Mouse (Mus musculus) limb, embryonic 15.5 days (tissue): ENCODE measurements around the gene Selenbp2. TPM values are rescaled to one million over a fixed set of nuclear protein-coding genes. Genes with fewer than 3 reads are reported as not detected.
"Not testable (repeated sequence)": the region's sequence is repeated elsewhere in the genome, so short reads cannot be mapped to it uniquely, and the experiment has no call there.

Experiments used
- ATAC-seq: fragments of 200-750 bp; cut with Nextera tagmentation; 2 replicates; pipeline ENCODE4 v1.8.0; 2017; ENCODE audit warnings: low read depth, moderate TSS enrichment; ENCODE audit not compliant: insufficient number of reproducible peaks, low FRiP score, low TSS enrichment
- H3K27ac ChIP-seq: fragments of 300-500 bp; sonication (generic); 2 replicates; pipeline ENCODE4 v1.5.1; 2015; ENCODE audit warnings: moderate library complexity, mild to moderate bottlenecking, inconsistent platforms
- H3K27me3 ChIP-seq: fragments of 300-500 bp; sonication (generic); 2 replicates; pipeline ENCODE4 v1.6.1; 2015; ENCODE audit warnings: inconsistent platforms
- H3K36me3 ChIP-seq: fragments of 300-500 bp; sonication (generic); 2 replicates; pipeline ENCODE4 v1.6.1; 2015; ENCODE audit warnings: inconsistent platforms
- H3K4me1 ChIP-seq: fragments of 300-500 bp; sonication (generic); 2 replicates; pipeline ENCODE4 v1.6.1; 2015; ENCODE audit warnings: inconsistent platforms
- H3K4me2 ChIP-seq: fragments of 300-500 bp; sonication (generic); 2 replicates; pipeline ENCODE4 v1.6.1; 2015; ENCODE audit warnings: mild to moderate bottlenecking, inconsistent platforms
- H3K4me3 ChIP-seq: fragments of 300-500 bp; sonication (generic); 2 replicates; pipeline ENCODE4 v1.5.1; 2015; ENCODE audit warnings: mild to moderate bottlenecking, inconsistent platforms
- H3K9ac ChIP-seq: fragments of 300-500 bp; sonication (generic); 2 replicates; pipeline ENCODE4 v1.6.1; 2015; ENCODE audit warnings: inconsistent platforms
- H3K9me3 ChIP-seq: fragments of 300-500 bp; sonication (generic); 2 replicates; pipeline ENCODE4 v1.6.1; 2016; ENCODE audit warnings: inconsistent platforms
- WGBS: fragments of 180-500 bp; shearing (Covaris S2); methylation state at CpG from one replicate; pipeline ENCODE4 v1.1.7; 2015; 5-methylcytosine and 5-hydroxymethylcytosine counted together
- polyA plus RNA-seq: library from polyadenylated mRNA; unstranded; fragments of >200 nt; fragmentation: Nextera tagmentation; extraction: Ambion mirVana; gene quantifications from 2 replicates; pipeline ENCODE4 v1.2.1, GENCODE M21; 2015

The Selenbp2 gene
- polyA plus RNA-seq, 1 experiment from 2014 or later, result 0.77 TPM

DNA sequence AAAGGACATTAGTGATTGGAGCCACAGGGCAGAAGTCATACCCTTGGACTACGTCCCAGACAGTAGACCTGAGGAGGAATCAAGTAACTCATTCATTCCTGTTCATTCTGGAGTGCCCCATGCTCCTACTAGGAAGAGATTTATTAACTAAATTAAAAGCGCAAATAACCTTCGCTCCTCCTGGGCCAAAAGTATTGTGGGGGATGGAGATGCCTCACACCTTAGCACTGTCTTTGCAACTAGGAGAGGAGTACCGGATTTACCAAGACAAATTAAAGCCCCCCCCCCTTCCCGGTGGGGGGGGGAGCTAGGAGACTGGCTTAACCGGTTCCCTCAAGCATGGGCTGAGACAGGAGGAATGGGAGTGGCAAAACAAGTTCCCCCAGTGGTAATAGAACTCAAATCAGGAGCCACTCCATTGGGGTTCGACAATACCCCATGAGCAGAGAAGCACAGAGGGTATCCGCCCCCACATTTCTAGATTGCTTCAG, 14.0 kb upstream of the Selenbp2 start:
- H3K4me2 ChIP-seq, result no peak overlapping the region
- no peak overlapping the region for H3K27ac ChIP-seq
- no peaks in the 10 kb centered on the region for H3K36me3 ChIP-seq
- H3K9ac ChIP-seq, result no peak overlapping the region
- H3K9me3 ChIP-seq, result no peaks in the 10 kb centered on the region
- 68% methylated on average over 8 of the region's 8 CpGs for WGBS
- no peaks in the 10 kb centered on the region for H3K27me3 ChIP-seq
- no peak overlapping the region for H3K4me3 ChIP-seq
- ATAC-seq, result no peak
- H3K4me1 ChIP-seq, result no peaks in the 10 kb centered on the region; the same call in 1 of the 2 replicates

- not testable (repeated sequence) for H3K4me2 ChIP-seq, H3K4me3 ChIP-seq, H3K4me1 ChIP-seq, H3K36me3 ChIP-seq, H3K9ac ChIP-seq, ATAC-seq, H3K9me3 ChIP-seq, H3K27me3 ChIP-seq, H3K27ac ChIP-seq
- 89% methylated on average over 12 of the region's 12 CpGs for WGBS
These were observed 13.3 kb upstream of the Selenbp2 start for GRCm38 (mm10) chr3:94680032-94680431.

DNA sequence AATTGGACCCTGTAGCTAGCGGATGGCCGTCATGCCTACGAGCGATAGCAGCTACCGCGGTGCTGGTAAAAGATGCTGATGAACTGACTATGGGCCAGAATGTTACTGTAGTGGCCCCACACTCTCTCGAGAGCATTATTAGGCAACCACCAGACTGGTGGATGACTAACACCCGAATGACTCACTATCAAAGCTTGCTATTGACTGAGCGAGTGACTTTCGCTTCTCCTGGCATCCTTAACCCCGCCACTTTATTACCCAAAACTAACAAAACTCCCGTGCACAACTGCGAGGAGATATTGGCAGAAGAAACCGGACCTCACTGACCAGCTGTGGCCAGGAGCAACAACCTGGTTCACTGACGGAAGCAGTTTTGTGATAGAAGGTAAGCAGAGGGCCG, 12.6 kb upstream of the Selenbp2 start:
- WGBS, result 85% methylated on average over 16 of the region's 16 CpGs
- Histone ChIP-seq H3K4me3 (no peak overlapping the region), H3K9ac (no peak overlapping the region), H3K36me3 (no peaks in the 10 kb centered on the region), H3K27ac (no peak overlapping the region), H3K27me3 (no peaks in the 10 kb centered on the region), H3K9me3 (no peaks in the 10 kb centered on the region), H3K4me2 (no peak overlapping the region), H3K4me1 (no peaks in the 10 kb centered on the region; the same call in 1 of the 2 replicates)
- no peak for ATAC-seq

DNA sequence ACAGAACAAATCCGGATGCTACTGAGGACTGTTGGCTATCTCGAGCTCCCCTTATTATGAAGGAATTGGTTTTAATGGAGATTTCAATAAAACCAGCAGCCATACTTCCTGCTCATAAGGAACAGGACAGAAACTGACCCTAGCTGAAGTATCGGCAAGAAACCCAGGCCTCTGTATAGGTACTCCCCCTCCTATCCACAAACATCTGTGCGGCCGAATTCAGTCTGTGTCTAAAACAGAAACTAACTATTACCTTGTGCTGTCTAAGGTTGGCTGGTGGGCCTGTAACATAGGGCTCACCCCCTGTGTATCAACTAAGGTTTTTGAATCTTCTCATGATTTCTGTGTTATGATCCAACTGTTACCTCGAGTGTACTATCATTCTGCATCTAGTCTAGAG, 9.7 kb upstream of the Selenbp2 start:
- H3K4me3 ChIP-seq, result no peak overlapping the region
- ATAC-seq, result no peak
- H3K4me1 ChIP-seq, result no peaks in the 10 kb centered on the region; the same call in 1 of the 2 replicates
- no peak overlapping the region for H3K4me2 ChIP-seq
- H3K27ac ChIP-seq, result no peak overlapping the region
- no peak overlapping the region for H3K9ac ChIP-seq
- H3K36me3 ChIP-seq, result no peaks in the 10 kb centered on the region
- H3K27me3 ChIP-seq, result no peaks in the 10 kb centered on the region
- no peaks in the 10 kb centered on the region for H3K9me3 ChIP-seq
- 71% methylated on average over 6 of the region's 6 CpGs for WGBS

- not testable (repeated sequence) for H3K4me1 ChIP-seq, H3K9me3 ChIP-seq, H3K4me2 ChIP-seq, H3K9ac ChIP-seq, H3K4me3 ChIP-seq, H3K36me3 ChIP-seq, ATAC-seq, H3K27ac ChIP-seq, H3K27me3 ChIP-seq
- WGBS, result 93% methylated on average over 8 of the region's 8 CpGs
These were observed 7.2 kb upstream of the Selenbp2 start for GRCm38 (mm10) chr3:94685989-94686772.

DNA sequence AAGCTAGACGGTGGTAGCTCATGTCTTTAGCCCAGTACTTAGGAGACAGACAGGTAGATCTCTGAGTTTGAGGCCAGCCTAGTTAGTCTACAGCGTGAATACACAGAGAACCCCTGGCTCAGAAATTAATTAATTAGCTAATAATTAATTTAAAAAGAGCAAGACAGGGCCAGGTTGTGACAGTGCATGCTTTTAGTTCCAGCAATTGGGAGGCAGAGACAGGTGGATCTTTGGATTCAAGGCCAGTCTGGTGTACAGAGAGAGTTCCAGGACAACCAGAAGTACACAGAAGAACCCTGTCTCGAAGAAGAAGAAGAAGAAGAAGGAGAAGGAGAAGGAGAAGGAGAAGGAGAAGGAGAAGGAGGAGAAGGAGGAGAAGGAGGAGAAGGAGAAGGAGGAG, 4.7 kb upstream of the Selenbp2 start:
- not testable (repeated sequence) for H3K4me1 ChIP-seq, H3K27me3 ChIP-seq, H3K4me2 ChIP-seq, H3K27ac ChIP-seq, ATAC-seq, H3K9ac ChIP-seq, H3K4me3 ChIP-seq, H3K9me3 ChIP-seq, H3K36me3 ChIP-seq
- 74% methylated on average over 3 of the region's 3 CpGs for WGBS

- ATAC-seq, H3K4me1 ChIP-seq, H3K36me3 ChIP-seq, H3K27me3 ChIP-seq, H3K4me2 ChIP-seq, H3K4me3 ChIP-seq, H3K9me3 ChIP-seq, H3K9ac ChIP-seq, H3K27ac ChIP-seq: not testable (repeated sequence)
- 78% methylated on average over 1 of the region's 1 CpGs for WGBS
These were observed 4.2 kb upstream of the Selenbp2 start for GRCm38 (mm10) chr3:94689195-94689594.

DNA sequence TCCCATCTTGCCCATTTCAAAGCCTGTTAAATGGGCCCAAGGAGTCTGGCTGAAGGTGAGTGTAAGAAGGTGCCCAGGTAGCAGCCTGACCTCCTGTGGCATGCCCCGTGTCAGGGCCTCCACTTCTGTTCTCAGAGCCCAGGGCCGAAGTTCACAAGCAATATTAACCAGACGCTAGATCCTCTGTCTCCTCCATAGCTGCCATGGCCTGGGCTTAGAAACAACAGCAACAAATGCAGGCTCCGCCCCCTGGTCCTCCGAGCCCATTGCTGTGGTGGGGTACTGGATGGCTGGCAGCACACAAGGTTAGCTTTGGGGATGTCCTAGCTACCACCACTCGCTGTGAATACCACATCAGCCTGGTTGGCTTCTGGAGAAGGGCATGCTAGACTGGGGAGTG, 3.2 kb upstream of the Selenbp2 start:
- H3K27me3 ChIP-seq, H3K9ac ChIP-seq, H3K27ac ChIP-seq, H3K36me3 ChIP-seq, H3K4me3 ChIP-seq, H3K9me3 ChIP-seq, H3K4me1 ChIP-seq, ATAC-seq, H3K4me2 ChIP-seq: not testable (repeated sequence)
- 57% methylated on average over 6 of the region's 6 CpGs for WGBS

DNA sequence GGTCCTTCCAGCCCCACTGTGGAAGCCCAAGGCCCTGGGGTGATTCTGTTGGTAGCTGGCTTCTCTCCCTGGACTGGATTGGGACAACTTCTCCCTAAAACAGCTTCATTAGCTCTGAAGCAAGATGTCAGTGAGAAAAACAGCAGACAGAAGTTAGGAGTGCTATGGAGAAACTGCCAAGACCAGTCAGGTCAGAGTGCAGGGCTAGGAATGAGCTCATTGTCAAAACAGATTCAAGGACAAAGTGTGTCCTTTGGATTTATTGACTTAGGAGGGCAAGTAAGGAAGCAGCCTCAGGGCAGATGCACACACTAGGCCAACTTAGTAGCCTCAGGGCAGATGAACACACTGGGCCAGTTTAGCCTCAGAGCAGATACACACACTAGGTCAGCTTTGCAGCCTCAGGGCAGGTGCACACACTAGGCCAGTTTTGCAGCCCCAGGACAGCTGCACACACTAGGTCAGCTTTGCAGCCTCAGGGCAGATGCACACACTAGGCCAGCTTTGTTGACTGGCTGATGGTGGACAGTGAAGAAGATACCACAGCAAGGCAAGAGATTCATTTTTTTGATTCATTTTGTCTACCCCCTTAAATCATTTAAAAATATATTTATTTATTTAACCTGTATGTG, 2.6 kb upstream of the Selenbp2 start:
- H3K4me3 ChIP-seq, result no peak overlapping the region
- H3K9me3 ChIP-seq, result no peaks in the 10 kb centered on the region
- H3K9ac ChIP-seq, result no peak overlapping the region
- ATAC-seq, result no peak
- H3K4me2 ChIP-seq, result no peak overlapping the region
- no peaks in the 10 kb centered on the region for H3K36me3 ChIP-seq
- no peaks in the 10 kb centered on the region for H3K27me3 ChIP-seq
- no peak overlapping the region for H3K27ac ChIP-seq
- peaks cover 6% of the 10 kb centered on the region; the same call in 1 of the 2 replicates for H3K4me1 ChIP-seq

GRCm38 (mm10) chr3:94691694-94692093, 1.7 kb upstream of the Selenbp2 start:
- ATAC-seq, H3K27ac ChIP-seq, H3K4me3 ChIP-seq, H3K4me1 ChIP-seq, H3K9me3 ChIP-seq, H3K27me3 ChIP-seq, H3K4me2 ChIP-seq, H3K9ac ChIP-seq, H3K36me3 ChIP-seq: not testable (repeated sequence)
- whole genome bisulfite sequencing, result 84% methylated on average over 4 of the region's 4 CpGs

DNA sequence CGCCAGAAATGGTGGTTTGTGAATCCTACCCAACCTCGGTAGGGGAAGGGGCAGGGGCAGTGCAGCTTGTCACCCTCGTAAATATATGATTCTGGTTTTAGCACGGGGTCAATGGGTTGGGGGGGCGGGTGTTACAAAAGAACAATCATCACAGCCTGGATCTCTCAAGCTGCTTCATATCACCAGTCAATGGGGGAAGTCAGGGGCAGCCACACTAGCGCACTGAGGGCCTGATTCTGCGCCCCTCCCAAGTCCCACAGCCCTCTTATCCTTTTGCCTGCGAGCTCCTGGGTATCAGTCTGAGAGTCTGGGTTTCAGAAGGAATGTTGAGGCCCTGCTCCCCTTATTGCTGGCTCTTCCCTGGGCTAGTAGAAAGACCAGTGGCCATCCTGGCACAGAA, 518 bp downstream of the Selenbp2 start:
- WGBS, result 34% methylated on average over 5 of the region's 8 CpGs
- H3K27ac ChIP-seq, ATAC-seq, H3K9me3 ChIP-seq, H3K36me3 ChIP-seq, H3K4me1 ChIP-seq, H3K9ac ChIP-seq, H3K4me3 ChIP-seq, H3K4me2 ChIP-seq, H3K27me3 ChIP-seq: not testable (repeated sequence)

GRCm38 (mm10) chr3:94695591-94695990, 2.2 kb downstream of the Selenbp2 start:
- H3K4me1 ChIP-seq, H3K9me3 ChIP-seq, H3K36me3 ChIP-seq, H3K4me3 ChIP-seq, H3K27ac ChIP-seq, H3K9ac ChIP-seq, ATAC-seq, H3K4me2 ChIP-seq, H3K27me3 ChIP-seq: not testable (repeated sequence)
- WGBS, result 84% methylated on average over 6 of the region's 6 CpGs
